Mouse (Mus musculus): ENCODE measurements at regions not wholly inside any gene's neighbourhood (a gene's known extent, or its start where the extent isn't known, plus 50 kb on each side); places are given as distances from the start of the nearest gene placed in this dataset.
"Not testable (repeated sequence)": the region's sequence is repeated elsewhere in the genome, so short reads cannot be mapped to it uniquely, and the experiment has no call there.

DNA sequence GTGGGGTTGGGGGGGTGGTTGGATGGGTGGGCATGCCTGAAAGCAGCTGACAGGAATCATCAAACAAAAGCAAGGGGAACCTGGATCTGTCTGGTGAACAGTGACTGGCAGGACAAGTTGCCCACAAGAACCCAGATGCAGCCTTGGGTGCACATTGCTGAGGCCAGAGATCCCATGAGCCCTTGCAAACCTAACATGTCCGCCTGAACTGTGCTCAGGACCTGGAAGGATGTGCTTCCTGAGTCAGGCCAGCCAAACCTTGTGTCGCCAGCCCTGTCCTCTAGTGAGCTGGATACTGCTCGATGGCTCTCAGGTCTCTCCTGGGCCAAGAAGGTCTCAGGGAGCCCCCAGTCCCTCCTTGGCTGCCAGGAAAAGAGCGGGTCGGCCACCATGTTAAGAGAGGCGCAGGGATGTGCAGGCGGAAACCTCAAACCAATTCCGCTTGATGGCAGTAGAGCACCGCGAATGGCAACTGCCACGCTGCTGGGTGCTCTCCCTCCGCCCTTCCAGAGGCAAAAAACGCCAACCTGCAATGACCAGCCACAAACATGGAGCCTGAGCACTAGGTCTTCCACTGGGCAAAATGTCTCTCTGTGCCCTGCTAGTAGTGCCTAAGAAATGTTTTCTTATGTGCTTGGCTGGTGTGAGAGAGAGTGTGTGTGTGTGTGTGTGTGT, 140.2 kb downstream of the Pls3 start:
- not testable (repeated sequence) for H3K27ac ChIP-seq (replicated peaks; ENCODE audit: insufficient read depth, low read depth, low read length); H3K9ac ChIP-seq (ENCODE audit: low read depth, low read length); H3K79me2 ChIP-seq (ENCODE audit: control insufficient read depth, insufficient read depth, low read length); H3K27me3 ChIP-seq (ENCODE audit: control insufficient read depth, insufficient read depth, low read length); H3K4me1 ChIP-seq (ENCODE audit: control insufficient read depth, insufficient read depth, low read length); H3K4me3 ChIP-seq (ENCODE audit: insufficient read depth, low read depth, low read length); H3K36me3 ChIP-seq (ENCODE audit: control insufficient read depth, insufficient read depth, low read length); DNase-seq (ENCODE audit: extremely low read depth, low read depth, low spot score)
- whole genome bisulfite sequencing: 97% methylated on average over 6 of the region's 13 CpGs

DNA sequence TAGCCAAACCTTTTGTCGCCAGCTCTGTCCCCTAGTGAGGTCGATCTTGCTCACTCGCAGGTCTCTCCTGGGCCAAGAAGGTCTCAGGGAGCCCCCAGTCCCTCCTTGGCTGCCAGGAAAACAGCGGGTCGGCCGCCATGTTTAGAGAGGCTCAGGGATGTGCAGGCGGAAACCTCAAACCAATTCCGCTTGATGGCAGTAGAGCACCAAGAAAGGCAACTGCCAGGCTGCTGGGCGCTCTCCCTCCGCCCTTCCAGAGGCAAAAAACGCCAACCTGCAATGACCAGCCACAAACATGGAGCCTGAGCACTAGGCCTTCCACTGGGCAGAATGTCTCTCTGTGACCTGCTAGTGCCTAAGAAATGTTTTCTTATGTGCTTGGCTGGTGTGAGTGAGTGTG, 141.3 kb downstream of the Pls3 start:
- not testable (repeated sequence) for H3K79me2 ChIP-seq (ENCODE audit: control insufficient read depth, insufficient read depth, low read length); H3K27ac ChIP-seq (replicated peaks; ENCODE audit: insufficient read depth, low read depth, low read length); H3K36me3 ChIP-seq (ENCODE audit: control insufficient read depth, insufficient read depth, low read length); H3K4me3 ChIP-seq (ENCODE audit: insufficient read depth, low read depth, low read length); H3K9ac ChIP-seq (ENCODE audit: low read depth, low read length); H3K27me3 ChIP-seq (ENCODE audit: control insufficient read depth, insufficient read depth, low read length); DNase-seq (ENCODE audit: extremely low read depth, low read depth, low spot score); H3K4me1 ChIP-seq (ENCODE audit: control insufficient read depth, insufficient read depth, low read length)
- 95% methylated on average over 11 of the region's 11 CpGs for WGBS

DNA sequence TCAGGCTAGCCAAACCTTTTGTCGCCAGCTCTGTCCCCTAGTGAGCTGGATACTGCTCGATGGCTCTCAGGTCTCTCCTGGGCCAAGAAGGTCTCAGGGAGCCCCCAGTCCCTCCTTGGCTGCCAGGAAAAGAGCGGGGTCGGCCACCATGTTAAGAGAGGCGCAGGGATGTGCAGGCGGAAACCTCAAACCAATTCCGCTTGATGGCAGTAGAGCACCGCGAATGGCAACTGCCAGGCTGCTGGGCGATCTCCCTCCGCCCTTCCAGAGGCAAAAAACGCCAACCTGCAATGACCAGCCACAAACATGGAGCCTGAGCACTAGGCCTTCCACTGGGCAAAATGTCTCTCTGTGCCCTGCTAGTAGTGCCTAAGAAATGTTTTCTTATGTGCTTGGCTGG, 145.2 kb downstream of the Pls3 start:
- H3K4me1 ChIP-seq (ENCODE audit: control insufficient read depth, insufficient read depth, low read length); H3K9ac ChIP-seq (ENCODE audit: low read depth, low read length); H3K79me2 ChIP-seq (ENCODE audit: control insufficient read depth, insufficient read depth, low read length); DNase-seq (ENCODE audit: extremely low read depth, low read depth, low spot score); H3K27ac ChIP-seq (replicated peaks; ENCODE audit: insufficient read depth, low read depth, low read length); H3K36me3 ChIP-seq (ENCODE audit: control insufficient read depth, insufficient read depth, low read length); H3K4me3 ChIP-seq (ENCODE audit: insufficient read depth, low read depth, low read length); H3K27me3 ChIP-seq (ENCODE audit: control insufficient read depth, insufficient read depth, low read length): not testable (repeated sequence)
- WGBS: 96% methylated on average over 9 of the region's 12 CpGs

- no peak for TF ChIP-seq POLR2A (IDR thresholded peaks at IDR 0.05; ENCODE audit: extremely low read depth, insufficient read depth, low read length)
- no peak for TF ChIP-seq CTCF (IDR thresholded peaks at IDR 0.05; ENCODE audit: low read depth, low read length)
- 92% methylated on average over 4 of the region's 4 CpGs for WGBS
- DNase-seq (ENCODE audit: extremely low read depth, low read depth, low spot score): no peak
Measured at GRCm38 (mm10) chrX:75728507-75728906, 146.5 kb downstream of the Pls3 start.

DNA sequence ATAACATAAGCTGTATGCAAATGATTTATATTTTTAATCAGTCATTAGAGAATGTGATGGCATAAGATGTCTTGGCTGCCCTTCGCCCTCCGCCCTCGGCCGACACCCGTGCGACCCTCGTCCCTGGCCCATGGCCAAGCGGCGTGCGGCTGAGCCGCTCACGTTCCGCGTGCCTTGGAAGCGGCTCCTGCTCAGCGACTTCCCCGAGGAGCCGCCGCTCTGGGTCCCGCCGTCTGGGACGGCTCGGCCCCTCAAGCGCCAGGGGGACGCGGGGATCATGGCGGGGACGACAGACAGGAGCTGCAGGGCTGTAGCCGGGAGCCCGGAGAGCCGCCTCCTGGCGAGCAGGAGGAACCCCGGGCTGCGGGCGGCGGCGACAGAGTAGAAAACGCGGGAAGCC, 145.5 kb upstream of the Rab39b start:
- H3K79me2 ChIP-seq (ENCODE audit: control insufficient read depth, insufficient read depth, low read length); H3K9ac ChIP-seq (ENCODE audit: low read depth, low read length); H3K36me3 ChIP-seq (ENCODE audit: control insufficient read depth, insufficient read depth, low read length); DNase-seq (ENCODE audit: extremely low read depth, low read depth, low spot score); H3K27me3 ChIP-seq (ENCODE audit: control insufficient read depth, insufficient read depth, low read length); H3K4me3 ChIP-seq (ENCODE audit: insufficient read depth, low read depth, low read length); H3K27ac ChIP-seq (replicated peaks; ENCODE audit: insufficient read depth, low read depth, low read length); H3K4me1 ChIP-seq (ENCODE audit: control insufficient read depth, insufficient read depth, low read length): not testable (repeated sequence)
- WGBS: 94% methylated on average over 22 of the region's 39 CpGs

More at GRCm38 (mm10) chrX:75728507-75728906, 146.5 kb downstream of the Pls3 start:
- Histone ChIP-seq H3K9ac (ENCODE audit: low read depth, low read length) (no peak overlapping the region), H3K4me1 (ENCODE audit: control insufficient read depth, insufficient read depth, low read length) (no peaks in the 10 kb centered on the region), H3K4me3 (ENCODE audit: insufficient read depth, low read depth, low read length) (no peak overlapping the region), H3K36me3 (ENCODE audit: control insufficient read depth, insufficient read depth, low read length) (peaks cover 2% of the 10 kb centered on the region; the same call in 1 of the 2 replicates), H3K27me3 (ENCODE audit: control insufficient read depth, insufficient read depth, low read length) (no peaks in the 10 kb centered on the region), H3K27ac (replicated peaks; ENCODE audit: insufficient read depth, low read depth, low read length) (no peak overlapping the region), H3K79me2 (ENCODE audit: control insufficient read depth, insufficient read depth, low read length) (no peaks in the 10 kb centered on the region)

DNA sequence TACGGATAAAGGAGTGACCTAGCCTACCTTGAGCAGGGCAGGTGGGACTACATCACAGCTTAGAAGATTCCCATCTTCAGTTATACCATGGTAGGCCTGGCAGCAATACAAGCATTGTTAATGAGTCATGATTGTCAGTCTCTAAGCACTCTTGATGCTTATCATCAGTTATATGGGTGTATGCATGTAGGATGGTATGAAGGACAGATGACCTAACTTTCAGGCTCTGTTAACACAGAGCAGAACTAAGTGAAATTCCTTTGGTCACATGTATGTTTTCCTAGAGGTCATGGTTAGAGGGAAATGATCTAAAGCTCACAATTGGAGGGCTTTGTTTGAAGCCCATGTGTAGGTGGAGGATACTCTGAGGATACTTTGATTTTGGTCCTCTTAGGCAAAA, 121.9 kb upstream of the Rab39b start:
- Histone ChIP-seq H3K4me1 (ENCODE audit: control insufficient read depth, insufficient read depth, low read length) (no peaks in the 10 kb centered on the region), H3K79me2 (ENCODE audit: control insufficient read depth, insufficient read depth, low read length) (no peaks in the 10 kb centered on the region), H3K27ac (replicated peaks; ENCODE audit: insufficient read depth, low read depth, low read length) (no peak overlapping the region), H3K9ac (ENCODE audit: low read depth, low read length) (no peak overlapping the region), H3K27me3 (ENCODE audit: control insufficient read depth, insufficient read depth, low read length) (no peaks in the 10 kb centered on the region), H3K36me3 (ENCODE audit: control insufficient read depth, insufficient read depth, low read length) (no peaks in the 10 kb centered on the region), H3K4me3 (ENCODE audit: insufficient read depth, low read depth, low read length) (no peak overlapping the region)
- no peak for DNase-seq (ENCODE audit: extremely low read depth, low read depth, low spot score)
- TF ChIP-seq POLR2A (IDR thresholded peaks at IDR 0.05; ENCODE audit: extremely low read depth, insufficient read depth, low read length): no peak
- TF ChIP-seq CTCF (IDR thresholded peaks at IDR 0.05; ENCODE audit: low read depth, low read length): no peak
- 31% methylated on average over 1 of the region's 1 CpGs for WGBS

DNA sequence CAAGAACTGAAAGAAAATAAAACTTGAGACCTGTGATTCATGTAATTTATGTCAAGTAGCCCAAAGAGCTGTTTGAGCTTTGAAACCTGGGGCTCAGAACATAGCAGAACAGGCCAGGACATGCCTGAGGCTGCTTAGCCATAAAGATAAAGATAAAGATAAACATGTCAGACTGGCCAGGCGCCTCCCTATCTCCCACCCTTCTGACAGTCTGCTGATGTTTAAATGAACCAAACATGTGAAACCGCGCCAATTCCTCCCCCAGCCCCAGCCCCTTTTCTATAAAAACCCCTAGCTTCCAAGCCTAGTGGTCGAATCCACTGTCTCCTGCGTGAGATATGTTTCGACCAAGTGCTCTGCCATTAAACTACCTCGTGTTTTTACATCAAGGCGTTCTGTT, 97.2 kb upstream of the Rab39b start:
- not testable (repeated sequence) for H3K79me2 ChIP-seq (ENCODE audit: control insufficient read depth, insufficient read depth, low read length); H3K36me3 ChIP-seq (ENCODE audit: control insufficient read depth, insufficient read depth, low read length); H3K27me3 ChIP-seq (ENCODE audit: control insufficient read depth, insufficient read depth, low read length); H3K4me1 ChIP-seq (ENCODE audit: control insufficient read depth, insufficient read depth, low read length); H3K27ac ChIP-seq (replicated peaks; ENCODE audit: insufficient read depth, low read depth, low read length); H3K4me3 ChIP-seq (ENCODE audit: insufficient read depth, low read depth, low read length); H3K9ac ChIP-seq (ENCODE audit: low read depth, low read length); DNase-seq (ENCODE audit: extremely low read depth, low read depth, low spot score)
- WGBS: 96% methylated on average over 8 of the region's 8 CpGs
